Mouse (Mus musculus): ENCODE data around the gene P3h3.
A peak's percentile ranks its signal among the peaks of the same experiment; 100 is the strongest.

P3h3 gene

GRCm38 (mm10) chr6:124817563-124817962 lies 40.0 kb downstream of the P3h3 start:
- peaks cover 37% of the 10 kb centered on the region for H3K4me1 ChIP-seq (replicated peaks; ENCODE audit: low read depth, low read length)
- peaks cover 85% of the 10 kb centered on the region for H3K36me3 ChIP-seq (ENCODE audit: insufficient read depth, low read length)

DNA sequence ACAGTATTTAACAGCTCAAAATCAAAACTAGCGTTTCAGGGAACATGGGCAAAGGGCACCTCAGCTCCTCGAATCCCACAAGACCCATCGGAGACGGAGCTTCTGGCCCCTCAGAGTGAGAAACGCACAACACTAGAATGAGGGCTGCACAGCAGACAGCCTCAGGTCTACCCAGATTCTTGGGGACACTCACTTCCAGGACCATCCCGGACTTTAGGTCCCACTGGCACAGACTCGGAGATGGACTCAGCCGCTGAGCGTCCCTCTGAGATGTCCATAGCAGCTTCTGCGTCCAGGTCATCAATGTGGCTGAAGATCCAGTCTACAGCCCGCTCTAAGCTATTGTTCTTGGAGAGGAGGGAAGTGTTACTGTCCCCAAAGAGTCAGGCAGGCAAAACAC lies 40.4 kb downstream of the P3h3 start:
- TF ChIP-seq CTCF (conservative IDR thresholded peaks at IDR 0.05; ENCODE audit: low read length) = no peak
- no peak for TF ChIP-seq POU5F1 (IDR thresholded peaks at IDR 0.05; ENCODE audit: borderline replicate concordance, low read length)
- no peak for TF ChIP-seq NANOG (IDR thresholded peaks at IDR 0.05; ENCODE audit: borderline replicate concordance, low read length)
- Histone ChIP-seq H3K9me3 (ENCODE audit: low read length) (no peaks in the 10 kb centered on the region), H3K4me3 (replicated peaks; ENCODE audit: low read length) (no peak overlapping the region), H3K4me1 (replicated peaks; ENCODE audit: low read depth, low read length) (peaks cover 42% of the 10 kb centered on the region), H3K36me3 (ENCODE audit: insufficient read depth, low read length) (peaks cover 85% of the 10 kb centered on the region), H3K27me3 (ENCODE audit: insufficient read depth, low read length) (no peaks in the 10 kb centered on the region)

More at GRCm38 (mm10) chr6:124817563-124817962, 40.0 kb downstream of the P3h3 start:
- no peak overlapping the region for H3K4me3 ChIP-seq (replicated peaks; ENCODE audit: low read length)
- H3K9me3 ChIP-seq (ENCODE audit: low read length) = no peaks in the 10 kb centered on the region
- TF ChIP-seq CTCF (conservative IDR thresholded peaks at IDR 0.05; ENCODE audit: low read length) = no peak
- no peak for TF ChIP-seq POU5F1 (IDR thresholded peaks at IDR 0.05; ENCODE audit: borderline replicate concordance, low read length)
- no peak for TF ChIP-seq NANOG (IDR thresholded peaks at IDR 0.05; ENCODE audit: borderline replicate concordance, low read length)
- no peaks in the 10 kb centered on the region for H3K27me3 ChIP-seq (ENCODE audit: insufficient read depth, low read length)

GRCm38 (mm10) chr6:124816611-124817010 lies 40.9 kb downstream of the P3h3 start:
- Histone ChIP-seq H3K4me3 (replicated peaks; ENCODE audit: low read length) (no peak overlapping the region), H3K4me1 (replicated peaks; ENCODE audit: low read depth, low read length) (peaks cover 47% of the 10 kb centered on the region), H3K36me3 (ENCODE audit: insufficient read depth, low read length) (peaks cover 85% of the 10 kb centered on the region), H3K27me3 (ENCODE audit: insufficient read depth, low read length) (no peaks in the 10 kb centered on the region), H3K9me3 (ENCODE audit: low read length) (no peaks in the 10 kb centered on the region)
- TF ChIP-seq CTCF (conservative IDR thresholded peaks at IDR 0.05; ENCODE audit: low read length) (no peak), POU5F1 (IDR thresholded peaks at IDR 0.05; ENCODE audit: borderline replicate concordance, low read length) (no peak), NANOG (IDR thresholded peaks at IDR 0.05; ENCODE audit: borderline replicate concordance, low read length) (no peak)

DNA sequence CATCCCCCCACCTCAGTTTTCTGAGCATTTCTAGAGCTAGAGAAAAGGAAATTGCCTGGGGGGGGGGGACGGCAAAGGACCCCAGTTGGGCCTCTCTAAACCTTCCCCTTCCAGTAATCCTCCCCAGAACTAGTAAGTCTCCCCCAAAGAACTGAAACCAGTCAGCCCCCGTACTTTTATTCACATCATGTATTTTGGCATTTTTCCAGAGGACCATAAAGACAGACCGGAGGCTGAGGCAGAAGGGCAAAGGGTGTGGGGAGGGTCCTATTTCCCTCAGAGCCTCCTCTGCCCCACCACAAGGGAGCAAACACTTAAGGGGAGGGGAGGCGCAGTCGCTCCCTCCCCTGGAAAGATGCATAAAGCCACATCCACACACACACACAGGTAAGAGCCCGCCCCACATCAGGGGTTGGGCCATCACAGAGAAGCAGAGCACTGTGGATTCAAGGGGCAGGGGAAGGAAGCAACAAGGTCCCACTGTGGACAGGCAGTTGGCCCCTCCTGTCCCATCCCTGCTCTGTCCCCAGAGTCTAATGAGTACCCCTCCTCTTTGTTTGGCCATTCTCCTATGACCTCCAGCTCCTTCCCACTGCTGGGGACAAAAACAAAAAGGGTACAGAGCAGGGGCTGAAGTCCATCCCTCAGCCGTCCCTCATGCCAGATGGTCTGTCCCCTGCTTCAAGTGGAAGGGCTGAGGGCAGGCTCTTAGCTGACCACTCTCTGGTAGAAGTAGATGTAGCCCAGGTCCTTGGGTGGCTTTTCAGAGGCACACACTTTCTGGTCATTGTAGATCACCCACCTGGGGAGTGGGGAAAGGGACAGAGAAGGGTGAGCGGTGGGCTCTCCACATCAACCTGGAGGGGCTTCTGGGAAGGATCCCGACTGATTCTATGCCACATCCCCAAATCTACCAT lies 42.4 kb downstream of the P3h3 start:
- TF ChIP-seq POU5F1 (IDR thresholded peaks at IDR 0.05; ENCODE audit: borderline replicate concordance, low read length) = no peak
- TF ChIP-seq CTCF (conservative IDR thresholded peaks at IDR 0.05; ENCODE audit: low read length) = no peak
- no peak for TF ChIP-seq NANOG (IDR thresholded peaks at IDR 0.05; ENCODE audit: borderline replicate concordance, low read length)
- no peaks in the 10 kb centered on the region for H3K9me3 ChIP-seq (ENCODE audit: low read length)
- H3K36me3 ChIP-seq (ENCODE audit: insufficient read depth, low read length) = peaks cover 85% of the 10 kb centered on the region
- no peaks in the 10 kb centered on the region for H3K27me3 ChIP-seq (ENCODE audit: insufficient read depth, low read length)
- peaks cover 62% of the 10 kb centered on the region for H3K4me1 ChIP-seq (replicated peaks; ENCODE audit: low read depth, low read length)
- H3K4me3 ChIP-seq (replicated peaks; ENCODE audit: low read length) = peak overlapping the region; percentile 87; the same call in 1 of the 2 replicates

DNA sequence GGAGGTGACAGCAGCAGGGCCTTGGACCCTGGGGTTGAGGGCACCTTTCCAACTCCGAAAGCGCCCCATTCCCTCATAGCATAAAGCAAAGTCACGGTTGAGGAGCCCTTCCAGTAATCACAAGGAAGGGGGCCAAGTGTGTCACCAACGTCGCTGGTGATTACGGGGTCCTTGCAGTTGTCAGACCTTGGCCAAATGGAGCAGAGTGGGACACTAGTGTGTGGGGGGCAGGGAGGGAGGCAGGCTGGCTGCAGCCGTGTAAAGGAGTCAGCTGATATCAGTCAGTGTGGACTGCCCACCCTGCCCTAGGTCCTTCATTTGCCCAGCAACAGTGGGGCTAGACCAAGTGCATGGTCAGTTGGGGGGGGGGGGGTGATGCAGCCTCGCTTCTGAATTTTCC lies 43.1 kb downstream of the P3h3 start:
- no peaks in the 10 kb centered on the region for H3K27me3 ChIP-seq (ENCODE audit: insufficient read depth, low read length)
- TF ChIP-seq NANOG (IDR thresholded peaks at IDR 0.05; ENCODE audit: borderline replicate concordance, low read length) = no peak
- TF ChIP-seq POU5F1 (IDR thresholded peaks at IDR 0.05; ENCODE audit: borderline replicate concordance, low read length) = no peak
- TF ChIP-seq CTCF (conservative IDR thresholded peaks at IDR 0.05; ENCODE audit: low read length) = no peak

DNA sequence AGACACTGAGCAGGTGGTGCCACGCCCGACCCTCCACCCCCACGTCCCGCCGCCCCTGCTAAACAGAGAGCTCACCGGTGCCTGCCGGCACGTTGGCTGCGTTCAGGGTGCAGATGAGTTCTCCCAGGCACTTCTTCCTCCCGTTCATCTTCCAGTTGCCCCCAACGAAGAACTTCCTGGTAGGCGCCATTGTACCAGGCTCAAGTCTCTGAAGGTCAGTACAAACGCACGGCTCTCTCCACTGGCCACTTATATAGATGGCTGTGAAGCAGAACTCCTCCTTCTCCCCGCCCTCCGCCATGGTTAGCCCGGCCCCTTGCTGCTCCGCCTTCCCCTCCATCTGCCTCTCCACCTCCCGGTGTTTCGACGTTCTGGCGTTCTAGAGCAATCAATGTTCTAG lies 43.6 kb downstream of the P3h3 start, which contains the start of gene Tpi1:
Tpi1 (minus strand) TSS at position 364 of the 400 bp plus-strand sequence.
- Histone ChIP-seq H3K36me3 (ENCODE audit: insufficient read depth, low read length) (peaks cover 83% of the 10 kb centered on the region), H3K9me3 (ENCODE audit: low read length) (no peaks in the 10 kb centered on the region), H3K4me1 (replicated peaks; ENCODE audit: low read depth, low read length) (peaks cover 70% of the 10 kb centered on the region), H3K4me3 (replicated peaks; ENCODE audit: low read length) (peak within 1 kb of the TSS; percentile 87), H3K27me3 (ENCODE audit: insufficient read depth, low read length) (no peaks in the 10 kb centered on the region)
- TF ChIP-seq CTCF (conservative IDR thresholded peaks at IDR 0.05; ENCODE audit: low read length) = no peak
- no peak for TF ChIP-seq POU5F1 (IDR thresholded peaks at IDR 0.05; ENCODE audit: borderline replicate concordance, low read length)
- no peak for TF ChIP-seq NANOG (IDR thresholded peaks at IDR 0.05; ENCODE audit: borderline replicate concordance, low read length)

More for the DNA sequence above, 43.1 kb downstream of the P3h3 start:
- no peaks in the 10 kb centered on the region for H3K9me3 ChIP-seq (ENCODE audit: low read length)
- H3K36me3 ChIP-seq (ENCODE audit: insufficient read depth, low read length) = peaks cover 85% of the 10 kb centered on the region
- H3K4me1 ChIP-seq (replicated peaks; ENCODE audit: low read depth, low read length) = peaks cover 68% of the 10 kb centered on the region
- peak overlapping the region; percentile 87 for H3K4me3 ChIP-seq (replicated peaks; ENCODE audit: low read length)

DNA sequence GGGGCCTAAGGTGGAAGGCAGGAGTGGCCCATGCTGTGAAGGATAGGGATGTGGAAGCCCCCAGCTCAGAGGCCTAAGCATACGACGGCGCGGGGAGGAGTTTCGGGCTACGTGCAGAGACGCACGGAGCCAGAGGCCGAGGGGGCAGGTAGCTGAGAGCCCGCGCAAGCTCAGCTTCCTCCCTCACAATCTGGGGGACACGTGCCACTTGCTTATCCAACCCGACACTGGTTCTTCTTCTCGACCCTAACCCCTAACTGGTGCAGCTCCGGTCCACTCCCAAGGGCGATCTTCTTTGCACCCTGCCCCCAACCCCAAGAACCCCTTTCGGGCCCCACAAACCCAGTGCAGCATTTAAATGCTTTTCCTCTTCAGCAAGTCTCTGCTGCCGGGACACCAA lies 44.1 kb downstream of the P3h3 start:
- no peak for TF ChIP-seq CTCF (conservative IDR thresholded peaks at IDR 0.05; ENCODE audit: low read length)
- no peak for TF ChIP-seq POU5F1 (IDR thresholded peaks at IDR 0.05; ENCODE audit: borderline replicate concordance, low read length)
- TF ChIP-seq NANOG (IDR thresholded peaks at IDR 0.05; ENCODE audit: borderline replicate concordance, low read length) = no peak
- Histone ChIP-seq H3K4me1 (replicated peaks; ENCODE audit: low read depth, low read length) (peaks cover 69% of the 10 kb centered on the region), H3K27me3 (ENCODE audit: insufficient read depth, low read length) (no peaks in the 10 kb centered on the region), H3K4me3 (replicated peaks; ENCODE audit: low read length) (peak overlapping the region; percentile 87), H3K9me3 (ENCODE audit: low read length) (no peaks in the 10 kb centered on the region), H3K36me3 (ENCODE audit: insufficient read depth, low read length) (peaks cover 79% of the 10 kb centered on the region)

DNA sequence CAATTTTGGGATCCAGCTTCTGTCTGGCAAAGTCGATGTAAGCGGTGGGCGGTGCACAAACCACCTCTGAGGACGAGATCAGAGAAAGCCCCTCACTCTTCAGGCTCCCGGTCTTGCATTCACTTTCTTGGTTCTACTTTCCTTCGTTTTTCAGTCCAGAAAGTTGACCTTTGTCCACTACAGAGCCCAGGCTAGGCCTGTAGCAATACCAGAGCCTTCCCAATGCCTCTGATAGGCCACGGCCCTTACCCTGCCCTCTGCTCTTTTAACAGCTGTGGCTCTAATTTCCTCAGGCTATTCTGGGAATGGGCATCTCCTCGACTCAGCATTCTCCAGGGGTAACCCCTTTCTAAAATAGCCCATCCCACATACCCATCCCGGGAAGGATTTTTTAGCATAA lies 44.7 kb downstream of the P3h3 start:
- peak overlapping the region; percentile 87 for H3K4me3 ChIP-seq (replicated peaks; ENCODE audit: low read length)
- no peaks in the 10 kb centered on the region for H3K9me3 ChIP-seq (ENCODE audit: low read length)
- H3K27me3 ChIP-seq (ENCODE audit: insufficient read depth, low read length) = no peaks in the 10 kb centered on the region
- H3K36me3 ChIP-seq (ENCODE audit: insufficient read depth, low read length) = peaks cover 72% of the 10 kb centered on the region
- TF ChIP-seq POU5F1 (IDR thresholded peaks at IDR 0.05; ENCODE audit: borderline replicate concordance, low read length) (no peak), NANOG (IDR thresholded peaks at IDR 0.05; ENCODE audit: borderline replicate concordance, low read length) (no peak), CTCF (conservative IDR thresholded peaks at IDR 0.05; ENCODE audit: low read length) (no peak)
- peaks cover 68% of the 10 kb centered on the region for H3K4me1 ChIP-seq (replicated peaks; ENCODE audit: low read depth, low read length)
